Mouse (Mus musculus) ZHBTc4 (cell line): ENCODE results near the gene Rab1b.
A peak's percentile ranks its signal among the peaks of the same experiment; 100 is the strongest.
"Not testable (repeated sequence)": the region's sequence is repeated elsewhere in the genome, so short reads cannot be mapped to it uniquely, and the experiment has no call there.

Experiments
- DNase-seq: peaks from one replicate; pipeline ENCODE4 v3.0.0-alpha.2; 2011; ENCODE audit warnings: low read depth, low spot score

The Rab1b gene

GRCm38 (mm10) chr19:5097521-5098362 is 9.1 kb downstream of the Rab1b start:
- DNase-seq: no peak

DNA sequence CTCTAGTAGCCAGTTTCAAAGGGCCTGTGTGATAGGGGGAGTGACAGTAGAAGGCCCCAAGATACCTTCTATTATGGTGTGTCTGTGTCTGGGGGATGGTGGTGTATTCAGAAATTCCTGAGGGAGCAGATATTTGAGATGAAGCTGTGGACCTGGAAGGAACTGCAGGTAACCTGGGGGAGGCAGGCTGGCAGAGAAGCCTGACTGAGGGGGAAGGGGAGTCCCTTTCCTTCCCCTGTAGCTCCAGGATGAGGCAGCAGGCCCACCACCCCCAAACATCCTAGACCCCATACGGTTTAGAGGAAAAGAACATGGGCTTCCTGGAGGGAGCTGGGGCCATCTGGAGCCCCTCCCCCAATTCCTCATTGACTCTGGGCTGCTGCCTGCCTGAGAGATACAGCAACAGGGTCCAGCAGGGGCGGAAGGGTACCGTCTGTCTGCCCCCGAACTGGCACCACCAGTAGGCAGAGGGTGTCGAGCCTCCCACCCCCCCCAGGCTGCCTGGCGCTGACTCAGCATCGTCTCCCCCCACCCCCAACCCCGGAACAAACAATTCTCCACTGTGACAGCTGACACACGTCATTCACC is 10.9 kb downstream of the Rab1b start:
- no peak for DNase-seq

GRCm38 (mm10) chr19:5094746-5095417 is 12.0 kb downstream of the Rab1b start:
- DNase-seq: no peak

DNA sequence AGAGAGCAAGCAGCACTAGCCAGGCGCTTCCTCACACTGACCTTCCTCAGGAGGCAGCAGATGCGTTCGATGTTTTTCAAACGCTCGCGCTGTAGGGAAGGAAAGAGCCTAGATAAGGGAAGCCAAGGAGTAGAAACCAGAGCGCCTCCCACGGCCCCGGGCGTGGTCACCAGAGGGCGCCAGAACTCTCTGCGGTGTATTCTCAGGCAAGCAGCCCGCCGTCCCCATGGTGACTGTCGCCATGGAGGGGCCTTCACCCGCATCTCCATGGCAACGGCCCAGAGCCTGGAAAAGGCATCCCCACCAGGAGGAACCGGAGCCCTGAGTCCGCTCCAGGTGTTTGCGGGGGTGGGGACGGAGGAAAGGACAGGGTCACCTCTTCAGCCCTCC is 12.6 kb downstream of the Rab1b start:
- peak; percentile 97 for DNase-seq

- DNase-seq: no peak
Measured at GRCm38 (mm10) chr19:5093481-5094242, 13.2 kb downstream of the Rab1b start.

DNA sequence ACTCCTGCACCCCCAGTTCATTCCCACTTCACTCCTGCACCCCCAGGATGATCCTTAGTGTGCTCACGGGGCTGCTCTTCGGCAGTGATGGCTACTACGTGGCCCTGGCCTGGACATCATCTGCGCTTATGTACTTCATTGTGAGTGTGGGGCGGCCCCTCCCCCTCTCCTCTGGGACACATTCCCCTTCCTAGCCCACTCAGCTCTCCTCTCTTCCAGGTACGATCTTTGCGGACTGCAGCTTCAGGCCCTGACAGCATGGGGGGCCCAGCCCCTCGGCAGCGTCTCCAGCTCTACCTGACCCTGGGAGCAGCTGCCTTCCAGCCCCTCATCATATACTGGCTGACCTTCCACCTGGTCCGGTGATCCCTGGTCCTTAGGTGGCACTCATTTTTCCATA is 14.8 kb downstream of the Rab1b start:
- no peak for DNase-seq

DNA sequence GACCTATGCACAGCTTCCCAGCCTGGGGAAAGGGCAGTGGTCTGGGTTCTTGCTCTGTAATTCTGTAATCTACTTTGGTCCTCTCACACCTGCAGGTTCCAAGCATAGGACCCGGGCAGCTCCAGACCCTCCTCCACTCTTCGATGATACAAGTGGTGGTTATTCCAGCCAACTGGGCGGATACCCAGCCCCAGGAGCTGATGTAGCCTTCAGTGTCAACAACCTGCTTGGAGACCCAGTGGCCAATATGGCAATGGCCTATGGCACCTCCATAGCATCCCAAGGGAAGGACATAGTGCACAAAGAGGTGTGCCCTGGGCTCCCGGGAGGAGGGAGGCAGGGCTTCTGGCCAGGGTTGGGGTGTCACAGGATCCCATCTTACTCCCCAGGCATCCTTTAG is 17.5 kb downstream of the Rab1b start:
- no peak for DNase-seq

DNA sequence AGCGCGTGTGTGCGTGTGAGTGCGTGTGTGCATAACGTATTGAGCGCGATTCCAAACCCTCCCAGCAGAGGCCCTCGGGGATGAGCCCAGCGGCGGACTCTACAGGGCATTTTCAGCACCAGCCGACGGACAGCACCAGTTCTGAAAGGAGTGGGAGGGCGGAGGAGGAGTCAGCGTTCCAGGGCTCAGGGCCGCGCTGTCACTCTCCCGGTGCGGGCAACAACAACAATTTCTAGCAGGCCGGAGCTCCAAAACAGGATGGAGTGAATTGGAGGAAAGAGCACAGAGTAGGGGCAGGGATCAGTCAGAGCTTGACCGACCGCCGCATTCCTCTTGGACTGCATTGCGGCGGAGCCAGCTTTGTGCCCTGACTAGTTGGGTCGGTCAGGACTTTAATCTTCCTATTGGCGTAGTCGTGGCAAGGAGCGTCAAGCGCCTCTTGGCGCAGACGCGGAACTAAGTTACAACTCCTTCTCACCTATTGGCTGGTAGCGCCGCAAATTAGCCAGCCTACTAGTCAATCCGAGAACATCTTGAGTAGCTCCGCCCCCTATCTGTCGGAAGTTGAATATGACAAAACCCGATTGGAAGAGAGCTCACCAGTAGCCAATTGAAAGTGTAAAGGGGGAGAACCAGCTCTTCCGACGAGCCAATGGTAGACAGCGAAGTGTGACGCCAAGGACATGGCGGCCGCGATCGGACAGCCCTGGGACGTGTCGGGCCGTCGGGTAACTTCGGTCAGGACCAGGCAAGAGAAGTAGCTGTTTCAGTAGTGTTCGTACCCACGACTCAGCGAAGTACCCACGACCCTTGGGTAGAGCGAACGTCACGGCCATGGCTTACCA is 18.8 kb downstream of the Rab1b start, which contains the start of gene Yif1a:
Gene Yif1a (plus strand): TSS at position 655 of the 845 bp plus-strand sequence.
- DNase-seq: peak; percentile 99

DNA sequence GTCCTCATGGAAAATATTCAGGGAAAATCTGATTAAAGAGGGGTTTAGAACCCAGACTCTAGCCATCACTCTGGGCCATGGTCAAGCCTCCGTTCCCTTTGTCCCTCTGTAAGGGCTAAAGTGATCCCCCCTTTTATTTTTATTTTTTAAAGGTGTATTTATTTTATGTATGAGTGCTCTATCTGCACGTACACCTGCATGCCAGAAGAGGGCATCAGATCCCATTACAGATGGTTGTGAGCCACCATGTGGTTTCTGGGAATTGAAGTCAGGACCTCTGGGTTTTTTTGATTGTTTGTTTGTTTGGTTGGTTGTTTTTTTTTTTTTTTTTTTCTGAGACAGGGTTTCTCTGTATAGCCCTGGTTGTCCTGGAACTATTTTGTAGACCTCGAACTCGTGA is 20.3 kb downstream of the Rab1b start:
- DNase-seq: not testable (repeated sequence)

DNA sequence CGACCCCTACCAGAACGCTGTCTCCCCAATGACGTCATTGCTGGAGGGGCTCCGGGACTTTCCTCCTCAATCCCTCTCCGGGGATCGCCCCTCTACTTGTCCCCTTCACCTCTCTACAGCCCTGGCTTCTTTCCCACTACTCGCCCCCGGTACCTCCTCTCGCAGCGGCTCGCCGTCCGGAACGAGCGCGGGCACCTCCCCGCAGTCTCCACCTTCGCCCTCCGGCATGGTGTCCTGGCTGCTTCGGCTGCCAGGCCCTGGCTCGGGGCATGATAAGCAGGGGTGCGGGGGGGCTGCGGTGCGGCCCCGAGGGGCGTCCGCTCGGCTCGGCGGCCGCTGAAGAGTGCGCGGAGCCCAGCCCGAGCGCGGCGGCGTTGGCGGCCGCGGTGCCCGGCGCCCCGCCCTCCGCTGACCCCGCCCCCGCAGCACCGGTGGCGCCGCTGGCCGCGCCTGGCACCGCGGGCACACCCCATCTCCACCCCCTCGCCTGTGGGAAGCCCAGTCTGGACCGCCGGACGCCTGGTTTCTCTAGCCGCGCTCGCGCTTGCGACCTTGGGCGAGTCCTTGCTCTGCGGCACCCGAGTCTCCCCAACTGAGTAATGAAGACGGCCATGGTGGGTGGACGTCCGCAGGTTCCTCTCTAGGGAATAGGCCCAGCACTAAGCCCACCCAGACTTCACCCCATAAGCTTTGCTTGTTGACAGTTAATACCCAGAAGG is 21.6 kb downstream of the Rab1b start, which contains the start of gene Tmem151a:
Gene Tmem151a (minus strand): TSS at position 387 of the 719 bp plus-strand sequence.
- DNase-seq: peak; percentile 16

- no peak for DNase-seq
Measured at GRCm38 (mm10) chr19:5084834-5085144, 22.1 kb downstream of the Rab1b start.

DNA sequence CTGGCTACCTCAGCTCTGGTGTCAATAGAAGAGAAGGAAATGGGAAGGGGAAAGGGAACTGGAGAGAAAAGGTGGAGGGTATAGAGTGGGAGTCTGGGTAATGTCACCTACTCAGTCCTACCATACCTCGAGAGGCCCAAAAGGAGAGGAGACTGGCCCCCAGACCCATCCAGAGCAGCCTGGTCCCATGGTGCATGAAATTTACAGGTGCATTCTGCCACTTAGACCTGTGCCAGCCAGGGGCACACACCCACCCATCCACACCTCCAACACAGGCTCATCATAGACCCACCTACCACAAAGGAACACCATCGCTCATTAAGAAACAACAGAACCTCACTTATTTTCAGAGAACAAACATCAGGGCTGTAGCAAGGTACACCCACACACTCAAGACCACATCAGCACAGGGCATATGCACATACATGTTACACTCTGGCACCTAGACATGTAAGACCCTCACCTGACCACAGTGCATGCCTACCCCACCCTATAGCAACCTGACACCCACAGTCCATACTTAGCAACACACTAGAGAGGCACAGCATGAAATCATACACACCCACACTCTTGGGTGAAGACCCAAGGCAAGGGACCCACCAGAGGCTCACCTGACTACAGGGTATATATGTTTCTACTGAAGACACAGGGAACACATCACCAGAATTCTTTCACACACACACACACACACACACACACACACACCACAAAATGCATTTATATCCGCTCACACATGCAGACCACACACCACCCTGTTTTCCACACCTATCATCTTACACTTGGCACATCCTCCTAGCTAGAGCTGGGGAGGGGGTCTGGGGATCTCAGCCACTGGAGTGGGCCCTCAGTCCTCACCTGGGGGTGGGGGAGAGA is 22.7 kb downstream of the Rab1b start:
- no peak for DNase-seq

DNA sequence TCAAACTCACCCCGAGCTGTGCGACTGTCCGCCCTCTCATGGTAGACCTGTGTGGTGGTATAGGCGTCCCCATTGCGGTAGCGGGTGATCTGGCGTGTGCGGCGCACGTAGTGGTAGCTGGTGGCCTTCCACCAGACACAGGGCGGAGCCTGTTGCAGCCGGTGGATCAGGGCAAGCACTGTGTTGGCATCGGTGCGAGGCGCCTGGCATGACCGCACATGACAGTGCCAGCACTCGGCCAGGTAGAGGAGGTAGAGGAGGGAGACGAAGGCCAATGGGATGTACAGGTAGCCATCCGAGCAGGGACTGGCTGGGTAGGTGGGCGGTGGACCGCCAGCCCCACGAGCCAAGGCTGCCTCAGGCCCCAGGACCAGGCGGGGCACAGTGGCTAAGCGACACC is 24.3 kb downstream of the Rab1b start:
- peak; percentile 61 for DNase-seq

DNA sequence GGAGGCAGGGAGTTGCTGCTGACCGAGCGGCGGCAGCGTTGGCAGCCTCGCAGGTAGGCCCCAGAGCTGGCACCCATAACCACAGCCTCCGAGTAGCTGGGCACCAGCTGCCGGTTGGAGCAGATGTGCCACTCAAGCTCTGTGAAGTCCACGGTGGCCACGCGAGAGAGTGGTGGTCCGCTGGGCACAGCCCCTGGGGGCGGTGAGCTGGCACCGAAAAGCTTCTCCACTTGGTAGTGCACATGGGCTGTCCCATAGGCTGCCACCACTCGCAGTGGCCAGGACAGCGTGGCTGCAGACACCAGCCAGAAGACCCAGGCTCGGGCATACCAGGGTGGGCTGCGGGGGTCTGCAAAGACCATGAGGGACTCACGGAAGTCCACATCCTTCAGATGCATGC is 24.9 kb downstream of the Rab1b start:
- DNase-seq: no peak

DNA sequence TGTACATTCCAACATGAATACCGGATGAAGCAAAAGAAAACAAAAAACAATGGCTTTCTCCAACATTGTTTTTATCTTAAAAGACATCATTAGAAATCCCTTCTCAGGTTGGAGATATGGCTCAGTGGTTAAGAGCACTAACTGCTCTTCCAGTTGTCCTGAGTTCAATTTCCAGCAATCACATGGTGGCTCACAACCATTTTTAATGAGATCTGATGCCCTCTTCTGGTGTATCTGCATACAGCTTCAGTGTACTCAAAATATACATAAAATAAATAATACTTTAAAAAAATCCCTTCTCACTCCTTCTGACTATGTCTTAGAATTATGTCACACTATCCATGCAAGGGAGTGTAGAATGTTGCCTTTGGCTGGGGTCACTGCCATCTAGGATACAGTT is 27.6 kb downstream of the Rab1b start:
- no peak for DNase-seq

- DNase-seq: no peak
Measured at GRCm38 (mm10) chr19:5073518-5073917, 33.4 kb downstream of the Rab1b start.

GRCm38 (mm10) chr19:5073028-5073427 is 33.8 kb downstream of the Rab1b start:
- peak; percentile 88 for DNase-seq

GRCm38 (mm10) chr19:5072389-5073019 is 34.4 kb downstream of the Rab1b start:
- peak; percentile 90 for DNase-seq
